Mouse (Mus musculus): ENCODE results near the gene Strada. TPM values are rescaled to one million over a fixed set of nuclear protein-coding genes. Genes with fewer than 3 reads are reported as not detected.

The Strada gene
- total and polyA plus RNA-seq, 2 experiments from 2014 or later, result 25.0 to 39.2 TPM

GRCm38 (mm10) chr11:106124784-106125183 lies 77.2 kb downstream of the Strada start:
- DNase-seq (ENCODE audit: low spot score) (no peak), ATAC-seq (no peak)
- Histone ChIP-seq H3K36me3 (ENCODE audit: insufficient read depth, low read length) (peaks cover 30% of the 10 kb centered on the region), H3K9ac (replicated peaks; ENCODE audit: low read length) (no peak overlapping the region), H3K9me3 (ENCODE audit: low read length) (no peaks in the 10 kb centered on the region), H3K27ac (no peak overlapping the region), H3K4me3 (ENCODE audit: low read length) (no peak overlapping the region), H3K4me1 (ENCODE audit: insufficient read depth, low read length) (no peaks in the 10 kb centered on the region), H3K27me3 (ENCODE audit: insufficient read depth, low read length) (no peaks in the 10 kb centered on the region), H3K4me2 (ENCODE audit: low read depth, low read length) (no peak overlapping the region)
- WGBS, result 74% methylated on average over 4 of the region's 4 CpGs
- TF ChIP-seq CTCF (IDR thresholded peaks at IDR 0.05; ENCODE audit: low read depth), result no peak

GRCm38 (mm10) chr11:106122736-106123135 lies 79.2 kb downstream of the Strada start:
- no peak for DNase-seq (ENCODE audit: low spot score)
- Histone ChIP-seq H3K4me3 (ENCODE audit: low read length) (no peak overlapping the region), H3K9me3 (ENCODE audit: low read length) (no peaks in the 10 kb centered on the region), H3K36me3 (ENCODE audit: insufficient read depth, low read length) (peaks cover 30% of the 10 kb centered on the region), H3K9ac (replicated peaks; ENCODE audit: low read length) (no peak overlapping the region), H3K27me3 (ENCODE audit: insufficient read depth, low read length) (no peaks in the 10 kb centered on the region), H3K4me1 (ENCODE audit: insufficient read depth, low read length) (no peaks in the 10 kb centered on the region), H3K27ac (no peak overlapping the region), H3K4me2 (ENCODE audit: low read depth, low read length) (no peak overlapping the region)
- WGBS, result 86% methylated on average over 3 of the region's 3 CpGs
- TF ChIP-seq CTCF (IDR thresholded peaks at IDR 0.05; ENCODE audit: low read depth), result no peak
- ATAC-seq, result no peak

- Histone ChIP-seq H3K9me3 (ENCODE audit: low read length) (no peaks in the 10 kb centered on the region), H3K36me3 (ENCODE audit: insufficient read depth, low read length) (peaks cover 34% of the 10 kb centered on the region), H3K4me2 (ENCODE audit: low read depth, low read length) (no peak overlapping the region), H3K4me3 (ENCODE audit: low read length) (no peak overlapping the region), H3K9ac (replicated peaks; ENCODE audit: low read length) (no peak overlapping the region), H3K4me1 (ENCODE audit: insufficient read depth, low read length) (no peaks in the 10 kb centered on the region), H3K27me3 (ENCODE audit: insufficient read depth, low read length) (no peaks in the 10 kb centered on the region), H3K27ac (no peak overlapping the region)
- DNase-seq (ENCODE audit: low spot score) (no peak), ATAC-seq (no peak)
- TF ChIP-seq CTCF (IDR thresholded peaks at IDR 0.05; ENCODE audit: low read depth), result no peak
- WGBS, result 95% methylated on average over 5 of the region's 5 CpGs
Observed at GRCm38 (mm10) chr11:106122221-106122620, 79.7 kb downstream of the Strada start.

Other genes with a start within 250 kb of the Strada start
- 45.9 and 52.9 TPM in 2 replicates for gene Cyb561, start 248.8 kb downstream of the Strada start, total RNA-seq (2014; rRNA removed)
- 55.9 and 57.8 TPM in 2 replicates for gene Cyb561, start 248.8 kb downstream of the Strada start, polyA plus RNA-seq (2015; fragmentation: Nextera tagmentation; extraction: Ambion mirVana)
- 31.1 and 35.9 TPM in 2 replicates for gene Ace, start 234.2 kb downstream of the Strada start, total RNA-seq (2014; rRNA removed)
- gene Ace, start 234.2 kb downstream of the Strada start, polyA plus RNA-seq (2015; fragmentation: Nextera tagmentation; extraction: Ambion mirVana), result 10.3 and 11.1 TPM in 2 replicates
- not detected in 2 replicates for gene Ace3, start 207.5 kb downstream of the Strada start, total RNA-seq (2014; rRNA removed)
- not detected in 2 replicates for gene Ace3, start 207.5 kb downstream of the Strada start, polyA plus RNA-seq (2015; fragmentation: Nextera tagmentation; extraction: Ambion mirVana)
- 4.3 and 7.9 TPM in 2 replicates for gene Kcnh6, start 194.0 kb downstream of the Strada start, total RNA-seq (2014; rRNA removed)
- 2.4 and 3.0 TPM in 2 replicates for gene Kcnh6, start 194.0 kb downstream of the Strada start, polyA plus RNA-seq (2015; fragmentation: Nextera tagmentation; extraction: Ambion mirVana)
- 265 and 283 TPM in 2 replicates for gene Dcaf7, start 165.3 kb downstream of the Strada start, total RNA-seq (2014; rRNA removed)
- 127 and 137 TPM in 2 replicates for gene Dcaf7, start 165.3 kb downstream of the Strada start, polyA plus RNA-seq (2015; fragmentation: Nextera tagmentation; extraction: Ambion mirVana)
- 19.4 and 28.9 TPM in 2 replicates for gene Taco1, start 136.1 kb downstream of the Strada start, total RNA-seq (2014; rRNA removed)
- 6.1 and 6.4 TPM in 2 replicates for gene Taco1, start 136.1 kb downstream of the Strada start, polyA plus RNA-seq (2015; fragmentation: Nextera tagmentation; extraction: Ambion mirVana)
- gene Map3k3, start 117.6 kb downstream of the Strada start, total RNA-seq (2014; rRNA removed), result 26.7 and 38.0 TPM in 2 replicates
- 8.9 and 9.1 TPM in 2 replicates for gene Map3k3, start 117.6 kb downstream of the Strada start, polyA plus RNA-seq (2015; fragmentation: Nextera tagmentation; extraction: Ambion mirVana)
- gene Gm10840, start 41.3 kb downstream of the Strada start, total RNA-seq (2014; rRNA removed), result not detected in 2 replicates
- gene Gm10840, start 41.3 kb downstream of the Strada start, polyA plus RNA-seq (2015; fragmentation: Nextera tagmentation; extraction: Ambion mirVana), result not detected in 2 replicates
- gene Limd2, start 41.3 kb downstream of the Strada start, total RNA-seq (2014; rRNA removed), result 72.2 and 80.6 TPM in 2 replicates
- 120 and 124 TPM in 2 replicates for gene Limd2, start 41.3 kb downstream of the Strada start, polyA plus RNA-seq (2015; fragmentation: Nextera tagmentation; extraction: Ambion mirVana)
- gene Ccdc47, start 14.2 kb upstream of the Strada start, total RNA-seq (2014; rRNA removed), result 15.2 and 16.9 TPM in 2 replicates
- gene Ccdc47, start 14.2 kb upstream of the Strada start, polyA plus RNA-seq (2015; fragmentation: Nextera tagmentation; extraction: Ambion mirVana), result 85.2 TPM in 2 replicates
- gene Ddx42, start 14.8 kb upstream of the Strada start, total RNA-seq (2014; rRNA removed), result 34.1 and 38.1 TPM in 2 replicates
- gene Ddx42, start 14.8 kb upstream of the Strada start, polyA plus RNA-seq (2015; fragmentation: Nextera tagmentation; extraction: Ambion mirVana), result 61.9 and 62.0 TPM in 2 replicates
- 24.4 and 55.6 TPM in 2 replicates for gene Ftsj3, start 53.9 kb upstream of the Strada start, total RNA-seq (2014; rRNA removed)
- gene Ftsj3, start 53.9 kb upstream of the Strada start, polyA plus RNA-seq (2015; fragmentation: Nextera tagmentation; extraction: Ambion mirVana), result 28.5 and 29.4 TPM in 2 replicates
- 55.4 and 58.9 TPM in 2 replicates for gene Psmc5, start 54.0 kb upstream of the Strada start, total RNA-seq (2014; rRNA removed)
- 305 and 308 TPM in 2 replicates for gene Psmc5, start 54.0 kb upstream of the Strada start, polyA plus RNA-seq (2015; fragmentation: Nextera tagmentation; extraction: Ambion mirVana)
- 26.8 and 34.1 TPM in 2 replicates for gene Smarcd2, start 70.8 kb upstream of the Strada start, total RNA-seq (2014; rRNA removed)
- gene Smarcd2, start 70.8 kb upstream of the Strada start, polyA plus RNA-seq (2015; fragmentation: Nextera tagmentation; extraction: Ambion mirVana), result 10.4 and 12.3 TPM in 2 replicates
- 0.05 and 1.3 TPM in 2 replicates for gene Tcam1, start 74.5 kb upstream of the Strada start, total RNA-seq (2014; rRNA removed)
- gene Tcam1, start 74.5 kb upstream of the Strada start, polyA plus RNA-seq (2015; fragmentation: Nextera tagmentation; extraction: Ambion mirVana), result 0.19 and 0.23 TPM in 2 replicates
- gene Gh, start 99.7 kb upstream of the Strada start, total RNA-seq (2014; rRNA removed), result not detected in 2 replicates
- not detected in 2 replicates for gene Gh, start 99.7 kb upstream of the Strada start, polyA plus RNA-seq (2015; fragmentation: Nextera tagmentation; extraction: Ambion mirVana)
- 0.25 and 0.63 TPM in 2 replicates for gene Cd79b, start 112.6 kb upstream of the Strada start, total RNA-seq (2014; rRNA removed)
- gene Cd79b, start 112.6 kb upstream of the Strada start, polyA plus RNA-seq (2015; fragmentation: Nextera tagmentation; extraction: Ambion mirVana), result 1.3 and 1.7 TPM in 2 replicates
- gene Scn4a, start 151.1 kb upstream of the Strada start, total RNA-seq (2014; rRNA removed), result under 0.01 and 0.22 TPM in 2 replicates
- gene Scn4a, start 151.1 kb upstream of the Strada start, polyA plus RNA-seq (2015; fragmentation: Nextera tagmentation; extraction: Ambion mirVana), result 0.04 TPM in 1 of 2 replicates, not detected in the other
- not detected in 2 replicates for gene Prr29, start 163.3 kb upstream of the Strada start, total RNA-seq (2014; rRNA removed)
- not detected in 2 replicates for gene Prr29, start 163.3 kb upstream of the Strada start, polyA plus RNA-seq (2015; fragmentation: Nextera tagmentation; extraction: Ambion mirVana)
- gene Icam2, start 185.9 kb upstream of the Strada start, total RNA-seq (2014; rRNA removed), result 3.8 and 11.4 TPM in 2 replicates
- 8.4 TPM in 2 replicates for gene Icam2, start 185.9 kb upstream of the Strada start, polyA plus RNA-seq (2015; fragmentation: Nextera tagmentation; extraction: Ambion mirVana)